Mouse (Mus musculus): ENCODE results near the gene Ehbp1.

DNA sequence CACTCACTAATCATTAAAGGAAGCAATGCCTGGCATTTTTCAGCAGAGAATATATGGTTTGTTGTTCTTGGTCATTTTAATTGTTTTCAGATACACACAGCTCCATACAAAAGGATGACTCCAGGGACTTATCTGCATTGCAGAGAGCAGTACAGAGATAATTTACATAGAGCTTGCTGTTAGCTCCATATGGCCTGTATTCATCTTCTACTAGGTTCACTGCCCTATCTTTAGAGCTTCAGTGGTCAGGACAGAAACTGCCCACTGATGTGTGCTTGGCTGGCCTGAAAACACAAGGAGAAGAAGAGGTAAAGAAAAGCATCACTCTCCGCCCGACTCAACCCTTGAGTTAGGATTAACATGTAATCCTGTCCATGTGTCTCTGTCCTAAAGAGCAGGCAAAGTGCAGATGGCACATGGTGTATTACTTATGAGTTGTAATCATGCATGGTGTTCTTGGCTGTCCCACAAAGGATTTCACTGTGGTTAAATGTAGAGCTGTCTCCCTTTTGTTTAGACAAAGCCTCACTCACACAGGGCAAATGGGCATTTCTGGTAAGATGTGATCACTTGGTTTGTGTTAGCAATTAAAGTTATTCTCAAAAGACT is 14.7 kb downstream of the Ehbp1 start:
- TF ChIP-seq POLR2A (IDR thresholded peaks at IDR 0.05; ENCODE audit: low read depth, low read length) (no peak), CTCF (conservative IDR thresholded peaks at IDR 0.05 in 1 of 2, IDR thresholded peaks at IDR 0.05 in 1 of 2; ENCODE audit: low read depth in 2 of 2, low read length in 2 of 2) (no peak), SIN3A (IDR thresholded peaks at IDR 0.05; ENCODE audit: low read length) (no peak), UBTF (IDR thresholded peaks at IDR 0.05; ENCODE audit: low read depth, low read length) (no peak), MAX (IDR thresholded peaks at IDR 0.05; ENCODE audit: low read length) (no peak)

All from CH12.LX (cell line).